Mouse (Mus musculus) layer of hippocampus, adult 9-11 months (tissue): ENCODE measurements around the gene Capns1.
"Not testable (repeated sequence)": the region's sequence is repeated elsewhere in the genome, so short reads cannot be mapped to it uniquely, and the experiment has no call there.

Experiments
- DNase-seq: peaks from one replicate; pipeline ENCODE4 v3.0.0; 2022

Capns1 gene

DNA sequence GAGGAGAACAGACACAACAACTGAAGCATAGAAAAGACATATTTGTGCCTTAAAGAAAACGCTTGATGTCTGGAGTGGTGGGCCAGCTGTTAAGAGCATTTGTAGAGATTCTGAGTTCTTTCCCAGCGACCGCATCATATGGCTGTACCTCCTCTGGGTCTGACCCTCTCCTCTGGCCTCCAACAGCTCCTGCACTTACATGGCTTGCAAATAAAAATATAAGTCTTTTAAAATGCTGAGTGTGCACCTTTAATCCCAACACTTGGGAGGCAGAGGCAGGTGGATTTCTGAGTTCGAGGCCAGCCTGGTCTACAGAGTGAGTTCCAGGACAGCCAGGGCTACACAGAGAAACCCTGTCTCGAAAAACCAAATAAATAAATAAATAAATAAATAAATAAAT lies 2.0 kb upstream of the Capns1 start:
- DNase-seq, result not testable (repeated sequence)

GRCm38 (mm10) chr7:30200200-30200599 lies 1.6 kb upstream of the Capns1 start:
- no peak for DNase-seq

DNA sequence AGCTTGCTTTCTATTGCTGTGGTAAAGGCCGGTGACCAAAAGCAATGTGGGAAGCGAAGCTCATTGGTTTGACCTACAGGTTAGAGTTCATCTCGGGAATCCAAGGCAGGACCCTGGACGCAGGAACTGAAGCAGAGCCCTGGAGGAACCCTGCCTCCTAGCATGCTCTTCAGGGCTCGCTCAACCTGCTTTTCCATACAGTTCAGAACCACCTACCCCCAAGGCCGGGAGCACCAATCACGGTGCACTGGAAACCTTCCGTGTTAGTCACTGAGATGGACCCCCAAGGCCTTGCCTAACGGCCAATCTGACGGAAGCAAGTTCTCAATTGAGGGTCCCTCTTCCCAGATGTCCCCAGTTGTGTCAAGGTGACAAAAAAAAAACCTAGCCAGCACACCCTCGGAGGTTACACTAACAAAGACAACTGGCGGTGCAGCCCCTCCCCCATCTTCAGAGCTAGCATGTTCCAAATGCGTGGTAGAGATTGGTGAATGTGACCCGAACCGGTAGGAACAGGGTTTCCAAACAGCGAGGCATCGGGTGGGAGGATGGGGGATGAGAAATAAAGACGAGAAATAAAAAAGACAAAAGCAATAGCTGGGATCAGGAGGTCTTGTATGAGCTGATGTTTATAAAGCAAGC lies 1.0 kb upstream of the Capns1 start:
- DNase-seq, result no peak

DNA sequence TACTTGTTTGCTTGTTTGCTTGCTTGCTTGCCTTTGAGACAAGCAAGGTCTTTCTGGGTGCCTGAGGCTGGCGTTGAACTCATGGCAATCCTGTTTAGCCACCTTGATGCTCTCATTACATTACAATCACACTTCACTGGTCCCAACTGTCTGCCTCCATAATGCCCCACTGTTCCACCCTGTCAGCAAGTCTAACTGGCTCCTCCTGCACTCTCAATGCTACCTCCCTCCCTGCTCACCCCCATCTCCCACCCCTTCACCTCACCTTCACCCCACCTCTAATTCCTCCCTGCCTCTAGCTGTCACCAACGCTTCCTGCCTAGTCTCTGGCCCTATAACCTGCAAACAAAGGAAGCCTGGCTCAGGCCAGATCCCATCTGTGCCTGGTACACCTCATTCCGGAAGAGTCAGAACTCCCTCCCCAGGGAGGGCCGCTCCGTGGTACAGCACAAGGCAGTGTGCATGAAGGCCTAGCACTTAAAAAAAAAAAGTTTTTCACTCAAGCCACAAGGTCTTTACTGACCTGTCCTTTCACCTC lies 950 bp downstream of the Capns1 start:
- no peak for DNase-seq

DNA sequence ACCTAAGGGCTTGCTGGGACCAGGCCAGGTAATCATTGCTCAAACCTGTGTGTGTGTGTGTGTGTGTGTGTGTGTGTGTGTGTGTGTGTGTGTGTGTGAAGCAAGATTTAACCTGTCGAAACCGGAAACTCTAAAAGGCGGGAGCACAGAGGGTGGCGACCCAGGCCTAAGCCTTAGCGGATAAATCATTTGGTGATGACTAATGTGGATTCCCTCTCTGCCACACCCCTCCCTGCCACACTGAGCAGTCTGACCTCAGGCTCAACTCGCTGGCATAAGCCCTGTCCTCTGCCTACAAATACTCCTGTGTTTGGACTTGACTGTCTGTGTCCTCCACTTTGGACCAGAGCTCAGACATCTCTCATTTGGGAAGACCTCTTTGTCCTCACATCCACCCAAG lies 2.4 kb downstream of the Capns1 start:
- no peak for DNase-seq

DNA sequence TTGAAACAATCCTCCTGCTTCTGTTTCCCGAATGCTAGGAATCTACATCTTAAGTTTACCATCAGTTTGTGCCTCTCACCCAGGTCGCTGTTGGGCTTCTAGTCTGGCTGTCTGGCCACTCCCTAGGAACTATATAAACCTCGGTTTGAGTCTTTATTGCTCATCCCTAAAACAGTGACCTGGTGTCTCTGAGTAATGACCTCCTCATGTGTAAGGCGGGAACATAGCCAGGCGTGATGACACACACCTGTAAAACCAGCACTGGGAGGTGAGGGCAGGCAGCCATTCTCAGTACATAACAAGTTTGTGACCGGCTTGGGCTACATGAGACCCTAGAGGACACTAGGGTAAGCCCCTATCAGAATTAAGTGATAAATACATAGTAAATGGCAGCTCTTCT lies 3.1 kb downstream of the Capns1 start:
- no peak for DNase-seq

DNA sequence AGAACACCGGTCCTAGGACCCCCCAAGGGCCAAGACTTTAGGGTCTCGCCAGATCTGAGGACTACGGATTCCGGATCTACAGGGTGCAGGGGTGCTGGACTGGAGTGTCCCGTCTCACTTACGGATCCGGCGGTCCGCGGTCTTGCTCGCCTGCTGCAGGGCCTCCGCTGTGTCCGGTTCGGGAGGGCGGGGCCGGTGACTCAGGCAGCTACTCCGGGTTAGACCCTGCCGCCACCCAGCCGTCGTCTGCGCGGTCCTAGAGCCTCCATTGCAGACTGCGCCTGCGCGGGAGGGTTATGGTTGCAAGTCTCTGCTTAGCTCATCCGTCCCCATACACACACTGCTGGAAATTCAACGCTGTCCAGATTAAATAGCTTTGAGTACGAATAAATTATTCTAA lies 3.7 kb downstream of the Capns1 start:
- peak; percentile 95 for DNase-seq

- no peak for DNase-seq
These were observed 4.3 kb downstream of the Capns1 start for GRCm38 (mm10) chr7:30194101-30194831.

DNA sequence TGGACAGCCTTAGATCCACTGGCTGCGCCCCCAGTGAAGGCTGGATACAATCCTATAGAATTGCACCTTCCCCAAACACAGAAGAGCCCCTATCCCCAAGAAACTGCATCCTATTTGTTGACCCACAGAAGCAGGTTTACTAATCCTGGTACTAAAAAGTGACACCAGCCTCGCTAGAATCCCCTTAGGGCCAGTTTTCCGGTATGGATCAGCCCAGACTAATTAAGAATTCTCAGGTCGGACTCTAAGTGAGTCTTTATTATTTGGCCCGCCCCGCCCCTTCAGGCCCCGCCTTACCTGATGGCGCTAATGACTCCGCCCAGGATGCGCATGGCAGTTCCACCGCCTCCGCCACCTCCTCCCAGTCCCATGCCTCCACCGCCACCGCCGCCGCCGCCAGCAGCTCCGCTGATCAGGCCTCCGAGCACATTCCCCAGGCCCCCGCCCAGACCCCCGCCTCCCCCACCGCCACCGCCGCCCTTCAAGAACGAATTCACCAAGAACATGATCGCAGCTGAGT lies 5.0 kb downstream of the Capns1 start:
- peak; percentile 74 for DNase-seq

GRCm38 (mm10) chr7:30193013-30193412 lies 5.6 kb downstream of the Capns1 start:
- no peak for DNase-seq

DNA sequence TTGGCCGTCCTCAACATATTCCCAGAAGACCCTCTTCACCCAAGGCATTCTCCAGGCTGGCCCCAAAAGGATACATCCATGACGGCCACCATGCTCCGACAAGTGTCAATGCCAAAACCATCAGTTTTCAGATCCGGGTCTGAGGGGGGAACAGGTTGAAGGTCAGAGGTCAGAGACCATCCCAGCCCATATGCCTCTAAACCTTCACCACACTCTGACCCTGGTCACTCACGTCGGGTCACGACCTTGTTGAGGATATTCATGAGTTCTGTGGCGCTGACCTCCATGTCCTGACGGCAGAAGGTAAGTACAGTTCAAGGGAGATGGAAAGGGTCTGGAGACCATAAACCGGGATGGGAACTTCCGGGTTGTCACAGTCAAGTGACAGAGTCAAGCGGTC lies 6.5 kb downstream of the Capns1 start:
- no peak for DNase-seq

GRCm38 (mm10) chr7:30189116-30189491 lies 9.5 kb downstream of the Capns1 start:
- DNase-seq, result no peak

DNA sequence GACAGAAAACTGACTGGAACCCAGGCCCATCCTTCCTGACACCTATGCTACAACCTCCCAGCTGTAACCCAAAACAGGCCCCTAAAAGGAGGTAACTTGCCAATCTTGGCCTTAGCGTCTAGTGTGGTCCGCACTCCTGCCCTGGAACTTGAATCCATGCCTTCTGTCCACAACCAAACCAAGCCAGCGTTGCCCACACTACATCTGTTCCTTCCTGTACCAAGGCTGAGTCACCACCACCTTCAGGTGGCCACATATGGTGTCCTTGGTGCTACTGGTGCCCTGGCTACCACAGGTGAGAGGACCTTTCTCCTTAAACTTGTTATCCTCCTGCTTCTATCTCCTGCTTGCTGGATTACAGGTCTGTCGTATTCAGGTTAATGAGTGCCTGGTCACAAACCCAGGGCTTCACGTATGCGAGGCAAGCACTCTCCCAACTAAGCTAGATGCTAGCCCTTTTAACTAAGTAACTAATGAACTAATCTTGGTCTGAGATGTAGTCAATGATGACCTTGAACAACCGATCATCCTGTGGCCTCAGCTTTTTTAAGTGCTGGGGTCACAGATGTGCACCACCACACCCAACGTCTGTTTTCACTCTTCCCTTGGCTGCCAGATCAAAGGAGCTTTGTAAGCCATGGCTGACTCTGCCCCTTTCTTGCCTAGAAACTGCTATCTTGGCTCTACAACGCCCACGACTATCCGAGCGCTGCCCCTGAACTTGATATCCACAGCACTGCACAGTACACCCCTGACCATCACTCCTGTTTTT lies 10.1 kb downstream of the Capns1 start:
- no peak for DNase-seq

GRCm38 (mm10) chr7:30184641-30185348 lies 13.8 kb downstream of the Capns1 start:
- no peak for DNase-seq

DNA sequence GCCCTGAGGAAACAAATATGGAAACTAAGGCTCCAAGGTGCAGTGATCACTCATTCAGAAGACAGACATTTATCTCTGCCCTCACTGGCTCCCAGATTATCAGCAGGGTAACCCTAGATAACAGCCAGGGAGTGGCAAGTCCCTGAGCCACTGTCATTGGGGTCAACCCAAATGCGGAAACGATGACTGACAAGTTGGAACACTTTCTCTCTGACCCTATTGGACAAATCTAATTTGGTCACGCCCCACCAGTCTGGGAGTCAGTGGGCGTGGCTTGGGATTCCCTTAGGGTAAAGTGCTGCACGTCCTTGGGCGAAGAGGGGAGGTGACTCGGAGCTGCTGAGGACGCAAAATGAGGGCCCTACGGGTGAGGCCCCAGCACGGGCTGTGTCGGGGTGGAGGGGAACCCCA lies 14.7 kb downstream of the Capns1 start, which contains the start of gene Cox7a1:
Gene Cox7a1, plus strand, starts transcription at position 266 of the 411 bp plus-strand sequence.
- DNase-seq, result peak; percentile 77

DNA sequence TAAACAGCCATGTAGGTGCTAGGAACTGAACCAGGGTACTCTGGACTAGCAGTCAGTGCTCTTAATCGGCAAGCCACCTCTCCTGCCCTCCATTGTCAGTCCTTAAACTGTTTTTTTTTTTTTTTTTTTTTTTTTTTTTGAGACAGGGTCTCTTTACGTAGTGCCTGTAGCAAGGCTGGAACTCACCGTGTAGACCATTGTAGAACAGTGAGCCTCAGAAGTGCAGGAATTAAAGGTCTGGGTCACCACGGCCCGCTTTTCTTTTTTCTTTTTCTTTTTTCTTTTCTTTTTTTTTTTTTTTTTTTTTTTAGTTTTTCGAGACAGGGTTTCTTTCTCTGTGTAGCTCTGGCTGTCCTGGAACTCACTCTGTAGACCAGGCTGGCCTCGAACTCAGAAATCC lies 15.4 kb downstream of the Capns1 start:
- not testable (repeated sequence) for DNase-seq

DNA sequence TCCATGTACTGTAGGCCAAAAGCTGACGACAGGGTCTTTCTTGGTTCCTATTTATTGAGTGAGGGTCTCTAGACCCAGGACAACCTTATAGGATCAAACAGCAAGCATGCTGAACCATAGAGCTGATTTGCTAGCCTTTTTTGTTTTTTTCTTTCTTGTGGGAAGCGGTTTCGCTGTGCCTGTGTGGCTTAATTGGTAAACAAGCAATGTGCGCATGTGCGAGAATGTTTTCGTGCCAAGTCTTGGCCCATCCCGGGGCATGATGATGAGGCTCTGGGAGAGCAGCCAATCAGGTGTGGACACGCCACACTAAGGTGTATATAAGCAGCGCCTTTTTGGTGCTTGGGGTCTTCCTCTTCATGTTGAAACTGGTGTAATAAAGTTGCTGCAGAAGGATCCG lies 16.7 kb downstream of the Capns1 start:
- DNase-seq, result not testable (repeated sequence)

- DNase-seq, result peak; percentile 61
These were observed 17.3 kb downstream of the Capns1 start for GRCm38 (mm10) chr7:30181308-30181707.

DNA sequence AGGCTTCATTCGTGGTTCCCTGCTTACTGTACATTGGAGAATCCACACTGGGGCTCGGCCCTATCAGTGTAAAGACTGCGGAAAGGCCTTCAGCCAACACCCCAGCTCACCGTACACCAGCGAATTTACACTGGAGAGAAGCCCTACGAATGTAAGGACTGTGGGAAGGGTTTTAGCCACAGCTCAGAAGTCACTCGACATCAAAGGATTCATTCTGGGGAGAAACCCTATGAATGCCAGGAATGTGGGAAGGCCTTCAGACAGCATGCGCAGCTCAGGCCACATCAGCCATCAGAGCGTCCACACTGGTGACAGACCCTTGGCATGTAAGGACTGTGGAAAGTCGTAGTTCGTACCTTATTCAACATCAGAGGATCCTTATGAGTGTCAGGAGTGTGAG lies 20.4 kb downstream of the Capns1 start:
- no peak for DNase-seq

GRCm38 (mm10) chr7:30176474-30176873 lies 22.1 kb downstream of the Capns1 start:
- no peak for DNase-seq

GRCm38 (mm10) chr7:30170283-30170951 lies 28.2 kb downstream of the Capns1 start:
- DNase-seq, result no peak
